Mouse (Mus musculus) lung, postnatal 0 days (tissue): ENCODE measurements around the gene Smco3.

Experiments
- CTCF ChIP-seq: IDR thresholded peaks from 2 replicates; pipeline ENCODE4 v1.5.1; 2016; ENCODE audit warnings: antibody characterized with exemption, mild to moderate bottlenecking
- EP300 ChIP-seq: IDR thresholded peaks from 2 replicates; pipeline ENCODE4 v1.6.1; 2016; ENCODE audit warnings: antibody characterized with exemption, mild to moderate bottlenecking, control low read depth

DNA sequence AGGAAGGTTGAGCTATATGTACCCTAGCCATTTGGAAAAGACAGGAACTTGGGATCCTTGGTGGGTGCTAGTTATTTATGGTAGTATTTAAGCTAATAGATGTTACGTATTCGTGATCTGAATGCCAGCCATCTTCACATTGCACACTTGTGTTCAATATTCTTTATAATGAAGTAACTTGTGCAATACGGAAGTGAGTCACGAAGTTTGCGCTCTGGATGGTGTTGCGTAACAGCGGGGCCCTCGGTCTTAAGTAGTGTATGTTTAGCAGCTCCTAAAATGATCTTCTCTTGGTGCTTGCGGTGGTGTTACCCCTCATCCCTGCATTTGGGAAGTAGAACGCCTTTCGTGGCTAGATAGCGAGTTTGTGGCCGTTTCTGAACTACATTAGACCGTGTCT lies 26.2 kb downstream of the Smco3 start:
- no peak for TF ChIP-seq CTCF
- peak; percentile 78 for TF ChIP-seq EP300
